Mouse (Mus musculus) liver, embryonic 18 days (tissue): Measurements from ENCODE around the gene Csmd2. TPM values are rescaled to one million over a fixed set of nuclear protein-coding genes. Genes with fewer than 3 reads are reported as not detected.

ENCODE experiments used
- polyA plus RNA-seq: library from polyadenylated mRNA; depleted of rRNA; stranded (reverse); fragments of >200 nt; gene quantifications from 2 replicates; pipeline ENCODE4 v1.2.3, GENCODE M21; 2012; rRNA removed

The Csmd2 gene
- 0.01 TPM in 1 of 2 replicates, not detected in the other for polyA plus RNA-seq

DNA sequence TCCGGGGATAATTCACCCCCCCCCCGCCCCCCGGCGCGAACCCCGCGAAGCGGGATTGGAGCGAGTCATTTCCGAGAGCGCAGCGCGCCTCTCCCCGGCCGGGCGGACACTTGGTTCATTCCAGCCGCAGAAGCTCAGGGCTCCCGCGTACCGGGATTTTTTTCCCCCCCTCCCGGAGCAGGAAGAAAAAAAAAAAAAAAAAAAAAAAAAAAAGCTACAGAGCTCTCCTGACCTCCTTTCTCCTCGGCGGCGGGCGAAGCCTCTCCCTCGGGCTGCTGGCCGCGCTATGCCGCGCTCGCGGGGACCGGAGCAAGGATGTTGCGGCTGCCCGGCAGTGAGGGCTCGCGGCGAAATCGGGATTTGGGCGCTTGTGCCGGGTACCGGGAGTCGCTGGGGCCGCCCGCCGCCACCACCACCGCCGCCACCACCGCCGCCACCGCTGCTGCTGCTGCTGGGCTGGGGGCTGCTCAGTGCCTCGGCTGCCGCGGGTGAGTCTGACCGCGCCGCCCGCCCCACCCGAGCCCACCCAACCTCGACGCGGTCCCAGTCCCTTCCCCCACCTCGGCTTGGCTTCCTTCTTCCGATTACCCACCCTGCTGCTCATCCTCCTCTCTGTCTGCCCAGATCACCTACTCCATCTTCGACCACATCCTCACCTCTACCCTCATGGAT lies at the start of gene Csmd2:
TSS of gene Csmd2 (plus strand) at position 74 of the 672 bp plus-strand sequence.

DNA sequence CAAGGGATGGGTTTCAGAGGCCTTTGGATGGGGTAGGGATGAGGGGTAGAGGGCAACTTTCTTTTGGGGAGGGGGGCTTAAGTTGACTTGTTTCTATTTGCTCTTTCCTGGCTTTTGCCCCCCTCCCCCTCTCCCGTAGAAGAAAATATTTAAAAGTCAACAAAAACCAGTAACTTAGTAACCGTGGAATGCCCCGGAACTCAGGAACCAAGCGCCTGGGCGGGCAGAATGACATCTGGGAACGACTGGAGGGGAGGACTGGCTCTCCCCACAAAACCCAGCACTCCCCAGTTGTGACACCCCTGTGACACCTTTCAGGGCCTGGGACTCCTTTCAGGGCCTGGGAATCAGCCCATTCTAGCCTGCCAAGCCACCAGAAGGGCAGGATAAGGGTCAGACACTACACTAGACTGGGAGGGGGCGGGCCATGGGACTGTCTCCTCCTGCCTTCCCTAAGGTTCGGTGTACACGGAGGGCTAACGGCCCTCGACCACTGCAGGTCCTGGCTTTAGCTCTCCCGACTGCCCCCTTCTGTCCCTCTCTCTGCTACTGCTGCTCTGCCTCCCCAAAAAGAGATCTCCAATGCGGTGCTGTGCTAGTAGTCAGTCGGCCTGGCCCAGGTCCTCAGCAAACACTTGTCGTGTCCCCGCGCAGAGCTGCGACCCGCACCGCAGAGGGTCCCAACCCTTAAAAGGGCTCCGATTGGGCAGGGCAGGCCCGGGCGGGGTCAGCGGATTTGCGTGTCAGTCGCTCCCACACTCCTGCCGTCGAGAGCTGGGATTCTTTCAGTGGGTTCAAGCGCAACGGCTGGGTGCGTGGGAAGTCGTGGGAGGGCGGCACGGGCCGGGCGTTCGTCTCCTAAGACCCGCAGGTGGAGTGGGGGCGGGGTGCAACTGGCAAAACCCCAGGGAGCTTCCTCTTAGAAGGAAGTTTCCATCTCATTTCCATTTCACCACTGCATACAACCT lies 16.5 kb upstream of the Csmd2 start, which contains the start of gene CK137956:
TSS of gene CK137956 (minus strand) at position 51 of the 968 bp plus-strand sequence.

DNA sequence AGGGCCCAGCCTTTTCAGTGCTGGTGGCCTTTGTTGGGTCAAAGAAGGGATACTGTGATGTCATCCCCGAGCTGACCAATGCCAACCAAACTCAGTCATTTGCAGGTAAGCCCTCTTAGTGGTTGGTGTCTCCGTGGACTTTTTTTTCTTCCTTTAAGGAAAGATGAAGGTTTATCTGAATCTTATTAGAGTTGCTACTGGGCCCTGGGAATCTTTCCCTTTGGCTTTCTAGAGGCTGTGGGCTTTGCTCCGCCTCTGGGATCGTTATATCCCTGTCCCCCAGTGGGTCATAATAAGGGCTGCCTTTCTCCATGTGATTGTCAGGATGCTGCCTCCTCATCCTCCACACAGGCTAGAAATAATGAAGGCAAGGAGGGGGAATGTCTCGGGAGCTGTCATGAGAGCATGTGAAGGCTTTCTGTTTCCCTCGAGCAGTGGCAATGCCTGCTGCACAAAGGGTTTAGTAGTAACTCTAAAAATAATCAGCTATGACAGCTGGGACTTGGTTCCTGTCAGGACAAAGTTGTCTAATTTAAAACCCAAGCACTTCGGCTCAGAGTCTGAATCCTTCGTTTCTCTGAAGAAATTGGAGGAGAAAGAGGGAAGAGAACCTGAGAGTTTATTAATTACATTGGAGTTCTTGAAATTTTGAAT lies 273.4 kb downstream of the Csmd2 start, which contains the start of gene Hmgb4:
TSS of gene Hmgb4 (minus strand) at position 51 of the 654 bp plus-strand sequence.

DNA sequence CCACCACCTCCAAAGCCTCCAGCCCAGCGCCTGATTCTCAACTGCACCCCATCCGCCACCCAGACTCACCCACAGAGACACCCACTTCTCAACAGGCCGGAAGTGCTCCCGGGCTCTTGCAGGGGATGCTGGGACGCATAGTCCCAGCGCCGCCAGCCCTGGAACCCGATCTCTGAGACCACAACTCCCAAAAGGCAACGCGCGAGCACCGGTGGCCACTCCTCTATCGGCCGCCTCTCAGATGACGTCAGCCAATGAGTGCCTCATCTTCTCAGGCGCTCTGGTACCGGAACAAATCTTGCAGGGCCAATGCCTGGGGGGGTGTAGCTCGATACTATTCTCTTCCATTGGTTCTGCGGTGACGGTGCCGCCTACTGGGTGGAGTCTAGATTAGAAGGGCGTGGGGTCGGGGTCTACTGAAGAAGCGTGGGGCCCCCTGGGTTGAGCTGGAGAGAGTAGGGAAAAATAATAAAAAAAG lies 622.3 kb downstream of the Csmd2 start, which contains the start of gene Zscan20:
TSS of gene Zscan20 (minus strand) at position 174 of the 478 bp plus-strand sequence.

Other genes with a start within 250 kb of the Csmd2 start
- gene CK137956, start 16.9 kb upstream of the Csmd2 start, polyA plus RNA-seq: not detected in 2 replicates